Mouse (Mus musculus): ENCODE results near the gene Scarf1.
"Not testable (repeated sequence)": the region's sequence is repeated elsewhere in the genome, so short reads cannot be mapped to it uniquely, and the experiment has no call there.

Scarf1 gene

DNA sequence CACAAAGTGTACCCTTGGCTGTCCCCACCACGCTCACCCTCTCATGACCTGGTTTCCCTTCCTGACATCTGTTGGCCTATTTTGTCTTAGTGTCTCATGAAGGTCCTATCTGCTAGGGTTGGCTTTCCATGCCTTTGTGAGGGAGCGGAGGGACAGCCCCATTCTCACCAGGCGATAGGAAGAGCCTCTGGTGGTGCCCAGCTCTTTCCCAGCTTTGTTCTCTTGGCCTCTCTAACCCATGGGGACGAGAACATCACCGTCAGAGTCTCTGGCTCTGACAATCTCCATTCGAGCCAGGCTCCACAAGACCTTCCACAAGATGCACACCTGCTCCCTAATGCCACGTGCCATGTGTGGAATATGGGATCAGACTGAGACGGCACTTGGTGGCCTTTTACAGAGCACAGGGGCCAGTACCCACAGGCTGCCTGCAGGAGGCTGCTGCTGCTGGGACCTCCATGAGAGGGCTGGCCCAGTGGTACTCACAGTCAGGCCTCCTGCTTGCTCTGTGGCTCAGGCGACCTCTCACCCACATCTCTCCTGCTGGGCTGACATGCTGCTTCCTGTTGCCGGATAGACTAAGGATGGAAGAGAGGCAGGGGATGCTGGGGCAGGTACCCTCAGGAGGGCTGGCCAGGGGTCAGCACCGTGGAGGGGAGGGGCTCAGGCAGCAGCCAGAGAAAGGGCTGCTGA, 24.3 kb downstream of the Scarf1 start:
- DNase-seq (ENCODE audit: extremely low read depth, low read depth): no peak

DNA sequence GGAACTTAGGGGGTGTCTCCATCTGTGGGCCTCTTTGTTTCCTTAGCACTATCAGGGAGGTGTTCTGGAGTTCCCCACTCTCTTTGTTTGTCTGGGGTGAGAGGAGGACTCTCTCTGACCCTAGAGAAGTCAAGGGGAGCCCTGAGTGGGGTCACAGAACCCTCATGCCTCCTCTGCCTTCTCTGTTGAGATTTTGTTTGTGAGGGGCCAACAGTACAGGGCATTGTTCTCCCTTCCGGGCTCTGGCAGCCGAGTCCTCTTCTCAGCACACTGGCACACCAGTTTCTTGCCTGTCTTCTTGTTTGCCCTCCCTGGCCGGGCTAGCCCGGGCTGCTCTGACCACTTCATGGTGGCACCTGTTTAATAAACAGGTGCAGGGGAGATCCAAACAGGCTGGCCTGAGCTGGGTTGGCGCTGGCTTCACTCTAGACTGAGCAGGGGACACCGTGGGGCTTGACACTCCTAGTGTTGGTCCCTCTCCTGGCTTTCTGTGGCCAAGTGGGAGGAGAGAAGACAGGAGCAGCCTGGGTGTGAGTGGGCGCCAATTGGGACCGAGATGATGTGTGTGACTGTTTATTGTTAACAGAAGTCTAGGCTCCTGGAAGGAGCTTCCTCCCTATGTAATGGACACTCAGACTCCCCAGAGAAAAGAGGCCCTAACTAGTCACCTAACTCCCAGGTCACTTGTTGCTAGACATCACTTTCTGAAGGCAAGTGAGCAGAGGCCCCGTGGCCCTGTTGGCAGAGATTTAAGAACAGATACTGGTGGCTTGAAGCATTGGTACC, 25.0 kb downstream of the Scarf1 start:
- no peak for DNase-seq (ENCODE audit: extremely low read depth, low read depth)

DNA sequence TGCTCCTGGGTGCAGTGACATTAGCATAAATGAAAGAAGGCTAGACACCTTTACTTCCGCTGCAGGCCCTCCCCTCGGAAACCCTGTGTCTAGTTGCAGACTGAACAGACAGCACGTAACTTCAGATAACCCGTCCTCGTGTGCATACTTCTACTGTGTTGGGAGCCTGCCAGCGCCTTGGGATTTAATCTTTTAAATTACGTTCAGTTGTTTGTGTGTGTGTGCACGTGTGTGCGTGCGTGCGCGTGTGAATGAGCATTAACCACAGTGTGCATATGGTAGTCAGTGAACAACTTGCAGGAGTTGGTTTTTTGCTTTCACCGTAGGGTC, 25.6 kb downstream of the Scarf1 start:
- no peak for DNase-seq (ENCODE audit: extremely low read depth, low read depth)

DNA sequence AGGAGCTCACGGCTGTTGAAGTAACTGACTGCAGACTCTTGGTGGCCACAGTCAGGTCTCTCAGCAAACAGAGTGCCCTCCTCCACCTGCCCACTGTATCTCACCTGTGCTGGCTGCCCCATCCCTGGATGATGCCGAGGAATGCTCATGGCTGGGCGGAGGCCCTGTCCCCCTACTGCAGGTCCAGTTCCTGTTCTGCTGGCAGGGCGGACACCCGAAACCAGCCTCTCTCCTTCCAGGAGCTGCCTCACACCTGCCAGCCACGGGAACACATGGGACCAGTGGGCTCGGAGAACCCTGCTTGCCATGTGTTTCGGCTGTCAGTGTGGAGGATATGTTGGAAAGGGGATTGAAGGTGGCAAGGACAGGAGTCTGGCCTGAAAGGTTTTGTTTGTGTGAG, 26.9 kb downstream of the Scarf1 start:
- DNase-seq (ENCODE audit: extremely low read depth, low read depth): no peak

DNA sequence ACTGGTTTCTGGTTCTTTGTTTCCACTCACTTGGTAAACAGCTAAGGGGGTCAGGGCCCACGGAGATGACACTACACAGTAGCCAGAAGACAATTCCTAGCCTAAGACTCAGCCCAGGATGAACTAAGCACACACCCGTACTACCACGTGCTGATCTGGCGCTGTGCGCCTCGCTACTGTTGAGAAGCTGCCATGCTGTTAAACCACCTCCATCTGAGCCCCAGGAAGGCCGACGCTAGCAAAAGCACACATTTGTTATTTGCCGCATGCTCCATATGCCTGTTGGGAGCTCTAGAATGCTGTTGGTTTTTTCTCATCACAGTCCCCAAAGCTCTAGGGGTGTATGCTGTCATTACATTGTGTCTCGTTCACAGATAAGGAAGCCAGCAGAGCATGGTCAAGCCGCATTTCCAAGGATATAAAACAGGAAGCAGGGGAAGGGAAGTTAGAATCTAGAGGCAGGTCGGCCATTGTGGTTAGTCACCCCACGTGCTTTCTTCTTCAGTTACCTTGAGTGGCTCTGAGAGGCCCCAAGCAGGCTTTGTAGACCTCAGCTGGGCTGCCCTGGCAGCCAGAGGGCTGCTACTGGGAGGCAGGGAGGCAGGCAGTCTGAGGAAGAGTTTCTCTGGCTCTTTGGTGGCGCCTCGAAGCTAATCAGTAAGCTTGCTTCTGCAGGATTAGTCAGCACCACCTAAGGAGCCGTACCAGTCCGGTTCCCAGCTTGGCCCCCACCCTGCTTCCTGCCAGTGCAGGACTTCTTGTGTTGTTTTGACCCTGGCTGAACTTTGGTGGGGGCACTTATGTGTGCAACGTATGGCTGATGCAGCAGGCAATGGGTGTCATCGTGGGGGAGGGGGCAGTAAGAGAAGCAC, 27.6 kb downstream of the Scarf1 start:
- peak; percentile 73 for DNase-seq (ENCODE audit: extremely low read depth, low read depth)

DNA sequence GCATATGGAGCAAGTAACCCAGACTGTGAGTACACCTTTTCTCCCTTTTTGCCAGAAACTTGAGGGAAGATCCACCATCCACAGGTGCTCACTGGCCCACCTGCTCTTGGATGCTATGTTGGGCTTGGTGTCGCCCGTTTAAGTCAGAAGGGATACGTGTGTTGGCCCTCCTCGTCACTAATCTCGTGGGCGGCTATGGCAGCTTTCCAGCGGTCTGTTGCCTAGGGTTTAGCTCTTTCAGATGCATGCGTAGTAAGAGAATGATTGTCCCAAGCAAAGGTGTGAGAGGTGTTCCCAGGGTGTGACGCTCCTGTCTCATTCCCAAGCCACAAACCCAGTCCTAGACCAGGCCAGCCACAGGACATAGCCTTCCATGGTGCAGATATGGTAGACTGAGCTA, 31.4 kb downstream of the Scarf1 start:
- no peak for DNase-seq (ENCODE audit: extremely low read depth, low read depth)

DNA sequence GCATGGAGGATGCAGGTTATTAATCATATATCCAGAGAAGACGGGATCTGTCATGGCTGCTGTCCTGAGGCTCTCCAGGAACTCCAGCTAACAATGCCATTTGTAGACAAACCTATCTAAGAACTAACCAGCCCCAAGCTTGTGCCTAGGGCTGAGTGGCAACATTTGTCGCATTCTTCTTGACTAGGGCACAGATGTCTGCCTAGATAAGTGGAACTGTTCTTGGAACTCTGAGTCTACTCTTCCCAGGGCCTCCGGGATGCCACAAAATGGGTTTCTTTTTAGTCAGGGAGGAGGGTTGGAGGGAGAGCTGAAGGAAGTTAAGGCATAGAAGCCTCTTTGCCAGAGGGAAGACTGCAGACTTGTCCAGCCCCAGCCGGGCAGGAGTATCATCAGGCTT, 32.7 kb downstream of the Scarf1 start:
- no peak for DNase-seq (ENCODE audit: extremely low read depth, low read depth)

DNA sequence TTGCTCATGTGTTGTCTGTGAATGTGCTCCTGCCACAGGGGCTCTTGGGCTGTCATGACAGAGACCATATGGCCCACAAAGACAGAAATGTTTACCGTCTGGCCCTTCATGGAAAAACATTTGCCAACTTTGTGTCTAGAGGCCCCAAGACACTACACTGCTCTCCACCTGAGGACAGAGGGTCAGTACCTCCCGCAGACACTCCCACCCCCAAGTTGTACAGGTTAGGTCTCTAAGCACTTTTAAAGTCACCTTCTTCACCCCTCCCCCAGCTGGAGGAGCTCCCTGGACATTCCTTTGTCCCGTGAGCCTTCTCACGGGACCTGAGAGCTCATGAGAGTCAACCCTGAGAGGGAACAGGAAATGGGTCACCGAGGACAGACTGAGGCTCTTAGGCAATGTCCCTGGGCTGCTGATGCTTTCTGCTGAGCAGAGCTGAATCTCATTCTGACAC, 36.3 kb downstream of the Scarf1 start:
- DNase-seq (ENCODE audit: extremely low read depth, low read depth): no peak

DNA sequence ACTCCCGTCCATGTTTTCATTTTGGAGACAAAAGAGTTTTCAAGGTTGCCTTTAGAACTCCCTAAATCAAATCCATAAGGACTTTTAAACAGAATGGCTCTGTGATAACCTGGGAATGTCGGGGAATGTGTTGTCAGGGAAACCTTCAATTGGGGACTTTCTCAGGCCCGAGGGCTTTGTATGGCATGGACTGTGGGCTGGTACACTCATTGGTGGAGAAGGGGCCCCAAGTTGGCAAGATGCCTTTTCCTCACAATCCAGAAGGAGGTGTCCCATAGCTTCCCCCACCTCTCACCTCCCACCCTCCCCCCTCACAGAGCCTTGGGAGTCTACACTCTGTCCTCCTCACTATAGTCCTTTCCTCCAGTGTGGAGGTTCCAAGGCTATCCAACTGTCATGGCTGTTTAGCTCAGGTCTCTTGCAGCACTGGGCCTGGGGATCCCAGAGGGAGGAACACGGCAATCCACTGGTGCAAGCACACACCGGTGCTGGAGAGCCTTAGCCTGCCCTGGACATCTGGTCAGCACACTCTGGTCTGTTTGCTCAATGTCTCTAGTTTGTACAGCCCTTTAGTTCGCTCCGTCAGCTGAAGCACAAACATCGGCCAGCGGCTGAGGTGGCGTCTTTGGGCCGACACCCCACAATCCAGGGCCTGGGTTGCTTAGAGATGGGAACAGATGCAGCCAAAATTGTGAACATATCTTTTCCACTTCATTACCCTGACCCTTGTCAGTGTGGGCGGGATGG, 37.0 kb downstream of the Scarf1 start:
- no peak for DNase-seq (ENCODE audit: extremely low read depth, low read depth)

DNA sequence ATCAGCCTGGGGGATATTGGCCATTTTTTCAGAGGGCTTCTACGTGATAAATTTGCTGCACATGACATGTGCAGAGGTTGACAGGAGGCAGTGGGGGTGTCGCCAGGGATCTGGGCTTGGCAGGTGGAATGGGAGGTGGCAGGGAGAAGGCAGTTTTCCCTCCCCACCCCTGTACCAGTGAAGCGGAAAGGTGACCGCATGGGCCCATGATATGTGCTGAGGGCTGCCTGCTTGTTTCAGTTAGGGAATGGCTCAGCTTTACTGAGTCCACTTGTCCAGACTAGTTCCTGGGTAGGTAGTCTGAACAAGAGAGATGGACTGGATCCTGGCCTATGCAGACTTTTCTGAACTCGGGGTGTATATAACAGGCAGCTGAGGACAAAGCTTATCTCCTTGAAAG, 38.0 kb downstream of the Scarf1 start:
- DNase-seq (ENCODE audit: extremely low read depth, low read depth): no peak

DNA sequence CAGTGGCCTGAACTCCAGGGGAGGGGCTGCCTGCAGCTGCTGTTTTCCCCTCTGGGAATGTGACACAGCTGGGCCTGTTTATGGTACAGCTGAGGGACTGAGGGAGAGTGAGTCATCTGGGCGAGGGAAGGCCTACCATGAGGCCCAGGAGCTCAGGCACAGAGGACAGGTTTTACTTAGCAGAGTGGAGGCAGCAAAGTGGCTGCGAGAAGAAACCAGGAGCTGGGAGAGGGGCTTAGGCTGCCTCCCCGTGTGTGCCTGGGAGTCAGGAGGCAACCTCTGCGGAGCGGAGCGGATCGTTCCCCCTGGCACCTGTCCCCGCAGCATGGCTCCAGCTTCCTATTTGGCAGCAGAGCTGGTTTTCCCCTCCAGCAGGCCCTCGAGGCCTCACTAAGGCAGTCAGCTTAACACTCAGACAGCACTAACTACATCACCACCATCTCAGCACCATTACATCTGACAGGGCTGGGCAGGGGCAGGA, 38.7 kb downstream of the Scarf1 start:
- no peak for DNase-seq (ENCODE audit: extremely low read depth, low read depth)

DNA sequence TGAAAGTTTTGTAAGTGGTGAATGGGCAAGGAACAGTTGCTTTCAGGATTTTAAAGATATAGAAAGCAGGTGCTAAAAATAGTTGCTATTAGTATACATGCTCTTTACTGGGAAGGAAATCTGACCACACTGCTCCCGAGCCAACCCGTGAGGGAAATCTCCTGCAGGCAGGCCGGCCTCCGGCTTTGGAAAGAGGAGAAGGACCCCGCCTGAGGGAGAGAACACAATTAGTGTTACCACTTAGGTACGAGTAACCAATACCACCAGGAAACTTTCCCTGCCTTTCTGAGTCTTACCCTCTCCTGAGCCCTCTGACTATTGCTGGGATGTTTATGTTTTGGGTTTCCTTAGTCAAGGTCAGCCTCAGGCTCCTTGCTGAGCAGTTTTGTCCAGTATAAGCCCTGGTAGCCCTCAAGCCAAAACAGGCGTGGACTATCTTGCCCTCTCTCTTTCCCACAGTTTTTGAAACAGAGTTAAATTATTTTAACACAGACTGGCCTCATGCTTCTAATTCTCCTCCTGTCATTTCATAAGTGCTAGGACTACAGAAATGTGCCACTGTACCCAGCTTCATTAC, 39.7 kb downstream of the Scarf1 start:
- DNase-seq (ENCODE audit: extremely low read depth, low read depth): no peak

DNA sequence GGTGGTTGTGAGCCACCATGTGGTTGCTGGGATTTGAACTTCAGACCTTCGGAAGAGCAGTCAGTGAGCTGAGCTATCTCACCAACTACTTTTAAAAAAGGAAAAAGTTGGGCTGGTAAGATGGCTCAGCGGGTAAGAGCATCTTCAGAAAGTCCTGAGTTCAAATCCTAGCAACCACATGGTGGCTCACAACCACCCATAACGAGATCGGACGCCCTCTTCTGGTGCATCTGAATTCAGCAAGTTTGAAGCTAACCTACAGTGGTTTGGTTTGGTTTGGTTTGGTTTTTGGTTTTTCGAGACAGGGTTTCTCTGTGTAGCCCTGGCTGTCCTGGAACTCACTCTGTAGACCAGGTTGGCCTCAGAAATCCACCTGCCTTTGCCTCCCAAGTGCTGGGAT, 42.7 kb downstream of the Scarf1 start:
- not testable (repeated sequence) for DNase-seq (ENCODE audit: extremely low read depth, low read depth)

DNA sequence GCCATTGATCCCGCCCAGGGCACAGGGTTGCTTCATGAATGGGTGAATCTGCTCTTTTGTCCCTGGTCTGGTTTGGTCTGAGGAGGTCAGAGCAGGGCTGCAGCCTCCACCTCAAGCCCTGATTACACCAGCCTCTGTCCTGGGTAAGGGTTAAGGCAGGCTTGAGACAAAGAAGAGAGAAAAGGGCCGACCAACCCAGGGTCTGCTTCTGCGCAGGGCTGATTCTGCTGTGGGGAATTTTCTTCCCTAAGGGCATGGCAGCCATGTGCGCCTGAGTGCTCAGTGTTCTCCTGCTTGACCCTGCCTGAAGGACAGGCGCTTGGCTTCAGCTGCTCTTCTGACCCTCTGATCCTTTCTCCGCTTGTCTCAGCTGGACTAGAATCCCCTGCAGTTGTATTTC, 43.8 kb downstream of the Scarf1 start:
- DNase-seq (ENCODE audit: extremely low read depth, low read depth): no peak

DNA sequence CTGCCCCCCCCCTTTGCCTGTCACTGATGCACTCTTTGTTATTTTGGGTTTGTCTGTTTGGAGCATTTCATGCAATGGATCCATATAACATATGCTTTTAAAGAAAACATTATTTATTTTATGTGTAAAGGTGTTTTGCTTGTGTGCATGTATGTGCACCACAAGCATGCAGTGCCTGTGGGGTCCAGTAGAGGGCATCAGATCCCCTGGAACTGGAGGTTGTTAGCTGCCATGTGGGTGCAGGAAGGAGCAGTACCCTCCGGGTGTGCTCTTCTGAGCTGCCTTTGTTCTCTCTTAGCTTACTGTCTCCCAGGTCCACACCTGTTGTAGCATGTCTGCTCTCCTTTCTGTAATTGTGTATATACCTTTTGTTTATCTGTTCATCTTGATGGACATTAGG, 44.8 kb downstream of the Scarf1 start:
- DNase-seq (ENCODE audit: extremely low read depth, low read depth): no peak

DNA sequence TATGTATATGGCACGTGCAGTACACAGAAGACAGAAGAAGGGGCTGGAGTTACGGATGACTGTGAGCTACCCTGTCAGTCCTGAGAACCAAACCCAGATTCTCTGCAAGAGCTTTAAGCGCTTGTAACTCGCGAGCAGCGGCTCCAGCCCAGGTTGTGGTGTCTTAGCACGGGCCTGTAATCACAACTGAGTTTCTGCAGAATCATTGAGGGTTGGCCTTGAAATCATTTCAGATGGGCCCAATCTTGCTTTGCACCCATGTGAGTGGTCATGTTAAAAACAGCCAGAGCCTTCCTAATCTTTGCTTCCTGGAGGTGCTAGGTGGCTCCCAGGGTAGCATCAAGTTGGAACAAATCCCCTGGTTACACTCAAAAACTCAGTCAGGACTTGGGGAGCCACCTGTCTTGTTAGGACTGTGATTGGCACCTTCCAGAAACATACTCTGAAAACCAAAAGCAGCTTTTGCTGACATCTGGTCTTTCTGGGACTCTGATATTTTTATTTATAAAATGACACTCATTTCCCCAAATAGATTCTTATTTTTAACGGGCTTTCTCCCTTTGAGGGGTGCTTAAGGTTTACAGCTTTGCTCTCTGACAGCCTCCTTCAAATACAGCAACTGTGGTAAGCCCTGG, 46.6 kb downstream of the Scarf1 start:
- DNase-seq (ENCODE audit: extremely low read depth, low read depth): no peak

DNA sequence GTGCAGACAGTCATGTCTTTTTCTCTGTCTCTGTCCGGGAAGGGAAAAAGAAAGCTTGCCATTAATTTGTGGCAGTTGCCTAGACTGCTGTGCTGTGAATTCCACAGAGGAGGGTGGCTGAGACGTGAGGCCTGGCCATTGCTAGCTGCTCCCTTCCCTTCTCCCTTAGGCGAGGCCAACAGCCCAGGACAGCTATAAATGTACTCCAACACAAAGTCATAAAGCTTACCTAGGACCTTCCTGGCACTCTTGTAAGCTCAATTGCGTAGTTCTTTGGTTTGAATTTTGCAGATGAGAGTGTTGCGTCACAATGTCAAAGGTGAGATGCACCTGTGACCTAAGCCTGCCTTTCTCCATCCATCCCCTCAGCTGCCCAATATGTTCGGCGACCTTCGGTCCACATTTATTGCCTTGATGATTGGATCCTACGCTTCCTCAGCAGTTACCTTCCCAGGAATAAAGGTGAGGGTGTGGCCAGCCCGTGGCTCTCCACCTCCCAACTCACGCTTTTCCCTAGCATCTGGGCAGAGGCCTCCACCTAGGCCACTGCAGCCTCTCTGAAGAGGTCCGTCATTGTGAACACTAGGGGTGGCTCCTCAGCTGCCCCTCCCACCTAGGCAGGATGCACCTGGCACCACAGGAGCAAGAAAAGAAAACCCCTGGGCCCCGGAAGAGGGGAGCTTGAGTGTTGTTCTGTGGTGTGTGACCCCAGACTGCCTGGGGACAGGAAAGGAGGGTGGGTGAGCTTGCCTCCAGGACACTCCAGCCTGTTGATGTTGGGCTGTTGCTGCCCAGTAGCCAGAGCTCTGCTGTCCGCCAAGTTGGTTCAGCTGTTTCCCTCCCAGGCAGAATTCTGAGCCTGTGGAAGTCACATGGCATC, 47.4 kb downstream of the Scarf1 start:
- no peak for DNase-seq (ENCODE audit: extremely low read depth, low read depth)

DNA sequence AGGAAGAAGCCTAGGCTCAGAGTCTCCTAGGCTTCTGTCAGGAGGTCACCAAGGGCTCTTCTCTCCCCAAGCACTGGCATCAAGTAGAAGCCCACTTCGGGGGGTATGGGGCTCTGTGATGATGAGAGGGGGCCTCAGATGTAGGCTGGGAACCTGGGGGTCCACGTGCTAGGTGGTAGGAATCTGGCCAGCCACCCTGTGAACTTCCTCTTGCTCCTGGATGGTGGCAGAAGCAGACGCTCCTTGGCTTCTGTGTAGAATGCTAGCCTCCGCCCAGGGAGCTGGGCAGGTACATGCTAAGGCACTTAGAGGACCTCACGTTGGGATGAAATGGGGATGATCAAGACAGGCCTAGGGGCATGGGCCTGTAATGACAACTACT, 48.1 kb downstream of the Scarf1 start:
- DNase-seq (ENCODE audit: extremely low read depth, low read depth): no peak

DNA sequence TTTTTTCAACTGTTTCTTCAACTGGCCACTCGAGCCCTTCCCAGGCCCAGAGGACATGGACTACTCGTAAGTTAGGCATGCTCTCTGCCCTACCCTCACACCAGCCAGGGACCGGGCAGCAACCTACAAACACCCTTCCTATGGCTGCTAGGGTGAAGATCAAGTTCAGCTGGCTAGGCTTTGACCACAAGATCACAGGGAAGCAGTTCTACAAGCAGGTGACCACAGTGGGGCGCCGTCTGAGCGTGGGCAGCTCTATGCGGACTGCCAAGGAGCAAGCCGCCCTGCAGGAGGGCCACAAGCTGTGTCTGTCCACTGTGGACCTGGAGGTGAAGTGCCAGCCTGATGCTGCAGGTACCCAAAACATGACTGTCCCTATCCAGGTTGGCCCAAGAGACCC, 49.5 kb downstream of the Scarf1 start:
- no peak for DNase-seq (ENCODE audit: extremely low read depth, low read depth)

Measured in MEL-GATA-1-ER (cell line).